Mouse (Mus musculus): Measurements from ENCODE around the gene Gm44502. TPM values are rescaled to one million over a fixed set of nuclear protein-coding genes. Genes with fewer than 3 reads are reported as not detected.
A peak's percentile ranks its signal among the peaks of the same experiment; 100 is the strongest.

Gene Gm44502
- polyA plus RNA-seq, 1 experiment from 2014 or later, result not detected

DNA sequence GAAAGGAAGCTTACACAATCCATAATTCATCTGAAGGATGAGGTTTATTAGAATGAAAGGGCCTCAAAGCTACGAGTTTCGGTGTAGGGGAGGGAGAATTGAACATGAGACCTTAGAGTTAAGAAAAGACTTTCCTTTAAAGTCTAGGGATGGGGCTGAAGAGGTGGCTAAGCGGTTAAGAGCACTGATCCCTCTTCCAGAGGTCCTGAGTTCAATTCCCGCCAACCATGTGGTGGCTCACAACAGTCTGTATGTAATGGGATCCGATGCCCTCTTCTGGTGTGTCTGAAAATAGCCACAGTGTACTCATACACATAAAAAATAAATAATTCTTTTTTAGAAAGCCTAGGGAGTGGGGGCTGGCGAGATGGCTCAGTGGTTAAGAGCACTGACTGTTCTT, 845 bp upstream of the Gm44502 start:
- no peak for ATAC-seq (replicated peaks; ENCODE audit: insufficient number of reproducible peaks, low FRiP score, low TSS enrichment, low read depth)
- Histone ChIP-seq H3K4me3 (ENCODE audit: low read depth, low read length) (peak overlapping the region; percentile 75), H3K27ac (replicated peaks; ENCODE audit: low read depth, low read length) (no peak overlapping the region), H3K4me2 (ENCODE audit: low read depth, low read length) (peak overlapping the region; percentile 93), H3K36me3 (replicated peaks; ENCODE audit: control insufficient read depth, insufficient read depth, low read depth, low read length) (0 out of 2 replicates have a peak, but pooled peaks cover 3% of the 10 kb centered on the region), H3K4me1 (ENCODE audit: control insufficient read depth, insufficient read depth, low read length) (no peaks in the 10 kb centered on the region), H3K9ac (replicated peaks; ENCODE audit: low read length) (peak overlapping the region; percentile 78), H3K9me3 (replicated peaks; ENCODE audit: control insufficient read depth, low read length) (no peaks in the 10 kb centered on the region), H3K27me3 (ENCODE audit: control insufficient read depth, insufficient read depth, low read length) (no peaks in the 10 kb centered on the region)
- 43% methylated on average over 6 of the region's 6 CpGs for WGBS
- DNase-seq (ENCODE audit: low spot score), result no peak

- no peak for DNase-seq (ENCODE audit: low spot score)
- peak overlapping the region; percentile 93 for H3K4me2 ChIP-seq (ENCODE audit: low read depth, low read length)
- no peak overlapping the region for H3K27ac ChIP-seq (replicated peaks; ENCODE audit: low read depth, low read length)
- peak overlapping the region; percentile 78 for H3K9ac ChIP-seq (replicated peaks; ENCODE audit: low read length)
- H3K9me3 ChIP-seq (replicated peaks; ENCODE audit: control insufficient read depth, low read length), result no peaks in the 10 kb centered on the region
- peak overlapping the region; percentile 75 for H3K4me3 ChIP-seq (ENCODE audit: low read depth, low read length)
- H3K4me1 ChIP-seq (ENCODE audit: control insufficient read depth, insufficient read depth, low read length), result no peaks in the 10 kb centered on the region
- ATAC-seq (replicated peaks; ENCODE audit: insufficient number of reproducible peaks, low FRiP score, low TSS enrichment, low read depth), result peak; percentile 68
- H3K27me3 ChIP-seq (ENCODE audit: control insufficient read depth, insufficient read depth, low read length), result no peaks in the 10 kb centered on the region
- WGBS, result 5% methylated on average over 22 of the region's 22 CpGs
- H3K36me3 ChIP-seq (replicated peaks; ENCODE audit: control insufficient read depth, insufficient read depth, low read depth, low read length), result 0 out of 2 replicates have a peak, but pooled peaks cover 3% of the 10 kb centered on the region
These were observed 610 bp downstream of the Gm44502 start for GRCm38 (mm10) chr15:89428821-89429351.

DNA sequence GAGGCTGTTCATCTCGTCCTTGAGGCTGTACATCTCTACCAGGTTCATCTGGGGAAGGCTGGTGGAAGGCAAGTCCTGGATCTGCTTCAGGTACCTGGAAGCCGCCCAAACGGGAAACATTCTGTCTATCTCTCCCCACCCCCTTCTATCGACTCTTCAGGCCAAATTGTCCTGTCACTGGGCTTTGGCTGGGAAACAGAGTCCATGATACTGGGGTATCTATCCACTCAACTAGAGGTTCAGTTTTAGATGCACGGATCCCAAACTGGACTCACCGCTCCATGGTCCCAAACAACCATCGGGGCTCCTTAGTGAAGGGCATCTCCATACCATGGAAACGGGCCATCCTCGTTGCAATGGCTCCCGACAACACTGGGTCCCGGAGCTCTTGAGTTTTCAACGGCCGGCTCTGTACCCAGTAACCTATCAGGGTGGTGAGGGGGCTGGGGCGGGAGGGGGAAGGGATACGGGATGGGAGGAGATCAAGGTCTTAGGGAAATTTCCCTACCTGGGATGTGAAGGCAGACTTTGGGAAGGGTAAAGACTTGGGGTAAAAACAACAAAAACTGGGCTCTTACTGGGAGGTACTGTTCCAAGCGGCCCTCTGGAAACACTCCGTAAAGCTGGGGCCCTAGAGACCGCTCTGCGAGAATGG, 1.2 kb downstream of the Gm44502 start:
- H3K4me2 ChIP-seq (ENCODE audit: low read depth, low read length), result peak overlapping the region; percentile 93
- peak overlapping the region; percentile 75 for H3K4me3 ChIP-seq (ENCODE audit: low read depth, low read length)
- no peaks in the 10 kb centered on the region for H3K4me1 ChIP-seq (ENCODE audit: control insufficient read depth, insufficient read depth, low read length)
- ATAC-seq (replicated peaks; ENCODE audit: insufficient number of reproducible peaks, low FRiP score, low TSS enrichment, low read depth), result no peak
- no peak overlapping the region for H3K27ac ChIP-seq (replicated peaks; ENCODE audit: low read depth, low read length)
- H3K36me3 ChIP-seq (replicated peaks; ENCODE audit: control insufficient read depth, insufficient read depth, low read depth, low read length), result 0 out of 2 replicates have a peak, but pooled peaks cover 3% of the 10 kb centered on the region
- H3K9me3 ChIP-seq (replicated peaks; ENCODE audit: control insufficient read depth, low read length), result no peaks in the 10 kb centered on the region
- 85% methylated on average over 19 of the region's 19 CpGs for WGBS
- peak overlapping the region; percentile 78 for H3K9ac ChIP-seq (replicated peaks; ENCODE audit: low read length)
- DNase-seq (ENCODE audit: low spot score), result no peak
- H3K27me3 ChIP-seq (ENCODE audit: control insufficient read depth, insufficient read depth, low read length), result no peaks in the 10 kb centered on the region

- Histone ChIP-seq H3K27ac (replicated peaks; ENCODE audit: low read depth, low read length) (no peak overlapping the region), H3K9ac (replicated peaks; ENCODE audit: low read length) (no peak overlapping the region), H3K4me2 (ENCODE audit: low read depth, low read length) (no peak overlapping the region), H3K36me3 (replicated peaks; ENCODE audit: control insufficient read depth, insufficient read depth, low read depth, low read length) (0 out of 2 replicates have a peak, but pooled peaks cover 3% of the 10 kb centered on the region), H3K4me1 (ENCODE audit: control insufficient read depth, insufficient read depth, low read length) (no peaks in the 10 kb centered on the region), H3K27me3 (ENCODE audit: control insufficient read depth, insufficient read depth, low read length) (no peaks in the 10 kb centered on the region), H3K4me3 (ENCODE audit: low read depth, low read length) (no peak overlapping the region), H3K9me3 (replicated peaks; ENCODE audit: control insufficient read depth, low read length) (no peaks in the 10 kb centered on the region)
- WGBS, result 85% methylated on average over 10 of the region's 10 CpGs
- ATAC-seq (replicated peaks; ENCODE audit: insufficient number of reproducible peaks, low FRiP score, low TSS enrichment, low read depth), result no peak
- DNase-seq (ENCODE audit: low spot score), result no peak
These were observed 2.8 kb downstream of the Gm44502 start for GRCm38 (mm10) chr15:89426716-89427115.

- peak within 1 kb of the TSS; percentile 16 for H3K4me2 ChIP-seq (ENCODE audit: low read depth, low read length)
- no peaks in the 10 kb centered on the region for H3K27me3 ChIP-seq (ENCODE audit: control insufficient read depth, insufficient read depth, low read length)
- ATAC-seq (replicated peaks; ENCODE audit: insufficient number of reproducible peaks, low FRiP score, low TSS enrichment, low read depth) (no peak), DNase-seq (ENCODE audit: low spot score) (no peak)
- no peak within 1 kb of the TSS for H3K9ac ChIP-seq (replicated peaks; ENCODE audit: low read length)
- no peaks in the 10 kb centered on the region for H3K9me3 ChIP-seq (replicated peaks; ENCODE audit: control insufficient read depth, low read length)
- WGBS, result 19% methylated on average over 6 of the region's 6 CpGs
- no peak within 1 kb of the TSS for H3K4me3 ChIP-seq (ENCODE audit: low read depth, low read length)
- no peaks in the 10 kb centered on the region for H3K4me1 ChIP-seq (ENCODE audit: control insufficient read depth, insufficient read depth, low read length)
- H3K27ac ChIP-seq (replicated peaks; ENCODE audit: low read depth, low read length), result no peak within 1 kb of the TSS
- H3K36me3 ChIP-seq (replicated peaks; ENCODE audit: control insufficient read depth, insufficient read depth, low read depth, low read length), result 0 out of 2 replicates have a peak, but pooled peaks cover 3% of the 10 kb centered on the region
These were observed 3.8 kb downstream of the Gm44502 start, which contains the start of gene Cpt1b for GRCm38 (mm10) chr15:89425711-89426121. Cpt1b (minus strand) TSS chr15:89425863.

GRCm38 (mm10) chr15:89424621-89425020, 4.9 kb downstream of the Gm44502 start:
- ATAC-seq (replicated peaks; ENCODE audit: insufficient number of reproducible peaks, low FRiP score, low TSS enrichment, low read depth), result no peak
- Histone ChIP-seq H3K9ac (replicated peaks; ENCODE audit: low read length) (no peak overlapping the region), H3K27ac (replicated peaks; ENCODE audit: low read depth, low read length) (no peak overlapping the region), H3K27me3 (ENCODE audit: control insufficient read depth, insufficient read depth, low read length) (no peaks in the 10 kb centered on the region), H3K36me3 (replicated peaks; ENCODE audit: control insufficient read depth, insufficient read depth, low read depth, low read length) (0 out of 2 replicates have a peak, but pooled peaks cover 3% of the 10 kb centered on the region), H3K4me1 (ENCODE audit: control insufficient read depth, insufficient read depth, low read length) (no peaks in the 10 kb centered on the region), H3K4me3 (ENCODE audit: low read depth, low read length) (no peak overlapping the region), H3K9me3 (replicated peaks; ENCODE audit: control insufficient read depth, low read length) (no peaks in the 10 kb centered on the region), H3K4me2 (ENCODE audit: low read depth, low read length) (no peak overlapping the region)
- WGBS, result 86% methylated on average over 8 of the region's 8 CpGs
- no peak for DNase-seq (ENCODE audit: low spot score)

DNA sequence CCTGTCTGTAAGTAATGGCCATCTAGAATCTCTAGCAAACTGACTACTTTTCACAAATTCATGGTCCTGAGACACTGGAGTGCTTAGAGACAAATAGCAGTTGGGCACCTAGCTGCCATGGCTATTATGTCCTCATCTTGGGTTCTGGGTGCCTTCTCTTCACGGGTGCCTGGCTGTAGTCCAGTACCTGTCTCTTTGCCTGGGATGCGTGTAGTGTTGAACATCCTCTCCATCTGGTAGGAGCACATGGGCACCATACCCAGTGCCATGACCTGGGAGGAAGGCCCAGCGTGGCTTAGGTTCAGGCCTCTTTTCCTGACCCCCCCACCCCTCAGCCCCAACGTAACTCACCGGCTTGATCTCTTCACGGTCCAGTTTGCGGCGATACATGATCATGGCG, 7.6 kb downstream of the Gm44502 start:
- no peaks in the 10 kb centered on the region for H3K9me3 ChIP-seq (replicated peaks; ENCODE audit: control insufficient read depth, low read length)
- no peaks in the 10 kb centered on the region for H3K27me3 ChIP-seq (ENCODE audit: control insufficient read depth, insufficient read depth, low read length)
- H3K4me2 ChIP-seq (ENCODE audit: low read depth, low read length), result no peak overlapping the region
- no peak overlapping the region for H3K27ac ChIP-seq (replicated peaks; ENCODE audit: low read depth, low read length)
- ATAC-seq (replicated peaks; ENCODE audit: insufficient number of reproducible peaks, low FRiP score, low TSS enrichment, low read depth) (no peak), DNase-seq (ENCODE audit: low spot score) (no peak)
- 0 out of 2 replicates have a peak, but pooled peaks cover 3% of the 10 kb centered on the region for H3K36me3 ChIP-seq (replicated peaks; ENCODE audit: control insufficient read depth, insufficient read depth, low read depth, low read length)
- WGBS, result 92% methylated on average over 9 of the region's 9 CpGs
- no peaks in the 10 kb centered on the region for H3K4me1 ChIP-seq (ENCODE audit: control insufficient read depth, insufficient read depth, low read length)
- no peak overlapping the region for H3K4me3 ChIP-seq (ENCODE audit: low read depth, low read length)
- no peak overlapping the region for H3K9ac ChIP-seq (replicated peaks; ENCODE audit: low read length)

DNA sequence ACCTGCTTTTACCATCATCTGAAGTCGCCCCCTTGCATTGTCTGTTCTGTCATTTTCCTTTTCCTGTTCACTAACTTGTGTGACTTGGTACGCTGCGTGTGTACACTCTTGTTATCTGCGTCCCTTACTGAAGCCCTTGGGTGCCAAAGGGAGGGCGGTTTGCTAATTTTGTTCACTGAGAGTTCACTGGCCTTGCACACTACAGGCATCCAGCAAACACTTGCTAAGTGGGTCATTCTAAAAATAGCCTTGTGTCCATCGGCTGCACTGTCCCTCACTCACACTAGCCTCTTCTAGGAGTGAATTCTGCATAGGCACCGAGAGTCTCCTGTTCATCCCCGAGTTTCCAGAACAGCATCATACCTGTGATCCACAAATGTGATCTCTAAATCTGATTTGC, 14.2 kb downstream of the Gm44502 start:
- Histone ChIP-seq H3K36me3 (replicated peaks; ENCODE audit: control insufficient read depth, insufficient read depth, low read depth, low read length) (no peaks in the 10 kb centered on the region), H3K9me3 (replicated peaks; ENCODE audit: control insufficient read depth, low read length) (no peaks in the 10 kb centered on the region), H3K9ac (replicated peaks; ENCODE audit: low read length) (no peak overlapping the region), H3K27ac (replicated peaks; ENCODE audit: low read depth, low read length) (no peak overlapping the region), H3K27me3 (ENCODE audit: control insufficient read depth, insufficient read depth, low read length) (no peaks in the 10 kb centered on the region), H3K4me2 (ENCODE audit: low read depth, low read length) (no peak overlapping the region), H3K4me3 (ENCODE audit: low read depth, low read length) (no peak overlapping the region), H3K4me1 (ENCODE audit: control insufficient read depth, insufficient read depth, low read length) (no peaks in the 10 kb centered on the region)
- 87% methylated on average over 8 of the region's 8 CpGs for WGBS
- no peak for ATAC-seq (replicated peaks; ENCODE audit: insufficient number of reproducible peaks, low FRiP score, low TSS enrichment, low read depth)
- DNase-seq (ENCODE audit: low spot score), result no peak

Measured in embryonic facial prominence, embryonic 11.5 days (tissue).